Mouse (Mus musculus) stomach, postnatal 0 days (tissue): Measurements from ENCODE around the gene Sap18b.

Source experiments
- CTCF ChIP-seq: IDR thresholded peaks from 2 replicates; pipeline ENCODE4 v1.5.1; 2016; ENCODE audit warnings: antibody characterized with exemption, low read depth, mild to moderate bottlenecking, moderate library complexity
- EP300 ChIP-seq: optimal IDR thresholded peaks from 2 replicates; pipeline ENCODE3; 2016; ENCODE audit warnings: antibody characterized with exemption

- TF ChIP-seq CTCF (no peak), EP300 (no peak)
These were observed 26.0 kb upstream of the Sap18b start for GRCm38 (mm10) chr8:95799117-95799516.
